Mouse (Mus musculus): Measurements from ENCODE around the gene Hnf4a. TPM values are rescaled to one million over a fixed set of nuclear protein-coding genes. Genes with fewer than 3 reads are reported as not detected.

The Hnf4a gene
- polyA plus RNA-seq, 1 experiment: not detected

DNA sequence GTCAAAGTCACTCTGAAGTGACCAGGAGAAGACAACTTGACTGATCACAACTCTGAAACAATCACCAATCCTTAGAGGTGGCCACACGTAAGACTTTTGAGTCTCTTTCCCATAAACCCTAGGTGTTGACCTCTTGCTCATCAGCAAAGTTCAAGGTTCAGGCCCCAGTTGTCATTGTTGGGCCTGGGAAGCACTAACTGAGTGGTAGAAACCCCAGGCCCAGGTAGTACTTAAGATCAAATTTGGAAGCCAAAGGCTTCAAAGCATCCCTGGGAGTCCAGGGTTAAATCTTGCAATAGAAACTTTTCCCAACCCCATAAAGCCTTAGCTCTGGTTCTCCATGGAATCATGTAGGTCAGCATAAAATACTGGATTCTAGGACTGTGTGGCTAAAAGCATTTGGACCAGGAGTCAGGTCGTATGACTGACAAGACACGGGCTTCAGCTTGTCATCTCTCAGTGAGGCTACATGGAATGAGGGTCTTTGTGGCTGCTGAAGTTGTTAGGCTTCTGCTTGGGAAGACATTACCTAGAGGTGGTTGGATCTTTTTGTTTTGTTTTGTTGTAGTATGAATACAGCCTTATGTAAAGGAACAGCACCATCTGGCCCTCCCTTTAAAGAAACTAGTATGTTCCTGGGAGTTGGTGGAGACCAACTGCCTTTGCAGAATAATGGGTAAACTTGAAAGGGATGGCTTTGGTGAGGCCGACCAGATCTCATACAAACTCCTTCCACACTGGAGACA lies 109.5 kb downstream of the Hnf4a start:
- TF ChIP-seq GATA1 (IDR thresholded peaks at IDR 0.05; ENCODE audit: low read length): no peak

DNA sequence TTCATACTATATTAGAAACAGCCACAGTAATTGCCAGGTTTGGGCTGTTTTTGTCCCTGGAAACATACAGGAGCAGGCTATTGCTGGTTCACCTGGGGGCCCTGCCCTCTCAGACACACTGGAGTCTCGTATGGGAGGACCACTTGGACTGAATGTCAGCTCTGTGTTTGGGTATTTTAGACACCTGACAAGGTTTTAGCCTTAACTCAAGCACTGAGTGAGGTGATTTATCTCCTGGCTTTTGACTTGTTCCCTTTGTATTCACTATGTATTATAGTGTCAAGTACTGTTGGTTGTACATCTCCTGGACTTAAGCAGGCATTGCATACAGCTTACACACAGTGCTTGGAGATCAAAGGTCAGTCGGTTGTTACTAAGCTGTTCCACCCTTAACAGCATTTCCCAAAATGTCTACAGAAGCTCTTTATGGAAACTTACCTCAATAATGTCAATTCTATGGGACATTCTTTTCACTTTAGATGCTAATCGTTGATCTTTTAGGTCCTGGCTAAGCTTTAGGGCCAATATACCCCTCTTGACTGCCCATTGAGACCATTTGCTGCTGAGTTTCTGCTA lies 110.1 kb downstream of the Hnf4a start:
- TF ChIP-seq GATA1 (IDR thresholded peaks at IDR 0.05; ENCODE audit: low read length): no peak

DNA sequence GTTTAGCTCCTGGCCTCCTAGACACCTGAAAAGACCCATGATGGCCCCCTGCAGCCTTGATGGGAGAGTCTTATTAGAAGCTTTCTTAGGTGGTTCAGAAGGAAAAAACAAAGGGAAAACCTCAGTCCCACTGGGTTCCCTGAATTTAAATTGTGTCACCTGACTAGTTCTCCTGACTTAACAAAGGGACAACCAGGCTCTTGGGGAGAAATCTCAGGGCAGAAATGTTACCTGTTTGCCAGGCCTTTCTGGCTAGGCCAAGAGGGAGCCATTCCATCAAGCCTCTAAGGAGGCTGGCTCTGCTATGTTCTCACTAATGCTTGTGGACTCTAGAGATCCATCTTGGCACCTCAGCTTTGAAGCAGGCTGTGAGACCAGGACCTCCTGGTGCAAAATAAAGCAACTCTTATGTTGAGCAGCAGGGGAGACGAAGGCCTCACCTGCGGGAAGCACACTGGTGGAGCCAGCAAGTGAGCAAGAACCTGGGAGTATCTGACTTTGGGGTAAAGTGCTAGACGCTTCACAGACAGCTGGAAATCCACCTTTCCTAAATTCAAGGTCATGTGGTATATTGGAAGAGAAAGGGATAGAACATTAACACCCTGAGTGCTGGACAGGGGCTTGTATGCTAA lies 110.7 kb downstream of the Hnf4a start:
- TF ChIP-seq GATA1 (IDR thresholded peaks at IDR 0.05; ENCODE audit: low read length): no peak

DNA sequence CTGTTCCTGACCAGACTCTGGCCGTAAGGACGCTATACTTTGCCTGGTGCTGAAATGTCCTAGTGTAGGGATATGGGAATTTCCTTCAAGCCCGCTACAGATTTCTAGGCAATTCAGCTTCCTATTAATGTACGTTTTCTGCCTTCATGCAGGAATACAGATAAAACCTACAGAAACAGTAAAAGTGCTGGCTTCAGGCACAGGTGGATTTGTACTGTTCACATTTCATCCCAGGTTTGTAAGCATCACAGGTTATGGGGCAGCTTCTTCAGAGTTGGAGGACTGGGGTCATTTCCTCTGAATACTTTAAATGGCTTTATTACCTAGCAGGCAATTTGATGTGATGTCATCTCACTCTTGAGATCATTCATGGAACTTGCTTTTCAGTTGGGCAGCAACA lies 111.3 kb downstream of the Hnf4a start:
- no peak for TF ChIP-seq GATA1 (IDR thresholded peaks at IDR 0.05; ENCODE audit: low read length)

DNA sequence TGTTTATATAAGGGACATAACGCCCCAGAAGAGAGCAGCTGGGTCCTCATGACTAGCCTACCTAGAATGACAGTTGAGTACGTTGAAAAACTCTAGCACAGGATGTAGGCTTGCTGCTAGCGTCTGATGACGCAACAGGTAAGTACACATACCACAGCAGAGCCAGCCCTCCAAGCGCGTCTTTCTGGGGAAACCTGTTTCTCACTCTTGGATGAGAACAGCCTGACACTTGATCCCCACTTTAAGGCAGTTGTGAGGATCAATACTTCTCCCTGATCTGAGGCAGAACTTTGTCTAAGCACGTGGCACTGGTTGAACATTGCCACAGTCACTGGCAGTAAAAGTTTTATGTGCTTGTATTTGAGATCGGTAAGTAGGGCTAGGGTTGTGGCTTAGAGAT lies 113.8 kb downstream of the Hnf4a start:
- TF ChIP-seq GATA1 (IDR thresholded peaks at IDR 0.05; ENCODE audit: low read length): no peak

Other genes with a start within 250 kb of the Hnf4a start
- gene Jph2, start 108.8 kb upstream of the Hnf4a start, polyA plus RNA-seq (2012): 0.02 TPM in 1 of 2 replicates, not detected in the other
- gene Oser1, start 82.1 kb upstream of the Hnf4a start, polyA plus RNA-seq (2012): 7.1 and 11.2 TPM in 2 replicates
- not detected in 2 replicates for gene Gdap1l1, start 68.3 kb upstream of the Hnf4a start, polyA plus RNA-seq (2012)
- gene Fitm2, start 34.2 kb upstream of the Hnf4a start, polyA plus RNA-seq (2012): 6.0 and 6.7 TPM in 2 replicates
- gene R3hdml, start 14.5 kb upstream of the Hnf4a start, polyA plus RNA-seq (2012): not detected in 2 replicates
- 25.6 and 45.3 TPM in 2 replicates for gene Ttpal, start 95.5 kb downstream of the Hnf4a start, polyA plus RNA-seq (2012)
- 6.7 and 10.3 TPM in 2 replicates for gene Serinc3, start 138.3 kb downstream of the Hnf4a start, polyA plus RNA-seq (2012)
- 164 and 226 TPM in 2 replicates for gene Pkig, start 151.6 kb downstream of the Hnf4a start, polyA plus RNA-seq (2012)
- gene Ada, start 243.4 kb downstream of the Hnf4a start, polyA plus RNA-seq (2012): 8.3 and 9.0 TPM in 2 replicates

Measured in G1E-ER4 (cell line).